Mouse (Mus musculus) limb, embryonic 10.5 days (tissue): ENCODE measurements around the gene Set. TPM values are rescaled to one million over a fixed set of nuclear protein-coding genes. Genes with fewer than 3 reads are reported as not detected.

ENCODE experiments used
- DNase-seq: peaks from one replicate; pipeline ENCODE4 v3.0.0-alpha.2; 2017; ENCODE audit warnings: low spot score
- H3K27ac ChIP-seq: fragments of 300-500 bp; sonication (generic); 2 replicates; pipeline ENCODE4 v1.5.1; 2016; ENCODE audit warnings: mild to moderate bottlenecking
- H3K27me3 ChIP-seq: fragments of 300-500 bp; sonication (generic); 2 replicates; pipeline ENCODE4 v1.6.1; 2016; ENCODE audit warnings: low read depth, mild to moderate bottlenecking; ENCODE audit not compliant: poor library complexity, severe bottlenecking
- H3K36me3 ChIP-seq: fragments of 300-500 bp; sonication (generic); 2 replicates; pipeline ENCODE4 v1.6.1; 2016; ENCODE audit warnings: mild to moderate bottlenecking, moderate library complexity
- H3K4me1 ChIP-seq: fragments of 300-500 bp; sonication (generic); 2 replicates; pipeline ENCODE4 v1.6.1; 2016
- H3K4me3 ChIP-seq: fragments of 300-500 bp; sonication (generic); 2 replicates; pipeline ENCODE4 v1.5.1; 2016; ENCODE audit warnings: mild to moderate bottlenecking, moderate library complexity
- H3K9me3 ChIP-seq: fragments of 300-500 bp; sonication (generic); replicated peaks from 2 replicates; pipeline ENCODE4 v1.6.1; 2016; ENCODE audit warnings: mild to moderate bottlenecking
- WGBS: fragments of 180-500 bp; shearing (Covaris S2); methylation state at CpG from one replicate; pipeline ENCODE4 v1.1.7; 2016; 5-methylcytosine and 5-hydroxymethylcytosine counted together
- polyA plus RNA-seq: library from polyadenylated mRNA; unstranded; fragments of >200 nt; fragmentation: Nextera tagmentation; extraction: Ambion mirVana; gene quantifications from 2 replicates; pipeline ENCODE4 v1.2.1, GENCODE M21; 2016

Set gene
- polyA plus RNA-seq, 1 experiment from 2014 or later = 854 TPM

DNA sequence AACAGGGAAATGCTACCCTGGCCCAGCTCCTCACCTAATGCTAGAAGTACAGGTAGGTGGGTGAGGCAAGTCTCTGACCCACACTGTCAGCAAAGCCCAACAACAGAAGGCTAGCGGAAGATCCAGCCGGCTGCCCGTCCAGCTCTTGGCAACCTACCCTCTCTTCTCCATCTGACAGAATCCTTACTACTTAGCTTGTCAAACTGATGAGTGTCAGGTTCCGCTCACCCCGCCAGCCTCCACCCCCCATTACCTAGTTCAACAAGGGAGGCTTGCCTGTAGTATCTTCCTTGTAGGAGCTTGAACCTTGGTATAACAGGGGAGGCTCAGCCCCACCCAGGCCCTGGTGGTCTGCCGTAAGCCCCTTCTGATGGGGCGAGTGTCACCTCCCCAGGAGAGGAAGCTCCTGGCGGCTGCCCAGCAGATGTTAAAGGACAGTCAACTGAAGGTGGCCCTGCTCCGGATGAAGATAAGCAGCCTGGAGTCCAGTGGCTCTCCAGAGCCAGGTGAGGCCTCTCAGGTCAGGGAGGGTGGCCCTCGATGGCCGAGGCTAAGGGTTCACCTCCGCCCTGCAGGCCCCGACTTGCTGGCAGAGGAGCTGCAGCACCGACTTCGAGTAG, 23.1 kb downstream of the Set start:
- H3K4me3 ChIP-seq = no peak overlapping the region
- H3K27me3 ChIP-seq = no peaks in the 10 kb centered on the region
- H3K4me1 ChIP-seq = peaks cover 37% of the 10 kb centered on the region
- WGBS = 88% methylated on average over 15 of the region's 15 CpGs
- no peaks in the 10 kb centered on the region for H3K9me3 ChIP-seq
- no peak overlapping the region; the same call in 1 of the 2 replicates for H3K27ac ChIP-seq
- DNase-seq = no peak
- peaks cover 23% of the 10 kb centered on the region; the same call in 1 of the 2 replicates for H3K36me3 ChIP-seq

DNA sequence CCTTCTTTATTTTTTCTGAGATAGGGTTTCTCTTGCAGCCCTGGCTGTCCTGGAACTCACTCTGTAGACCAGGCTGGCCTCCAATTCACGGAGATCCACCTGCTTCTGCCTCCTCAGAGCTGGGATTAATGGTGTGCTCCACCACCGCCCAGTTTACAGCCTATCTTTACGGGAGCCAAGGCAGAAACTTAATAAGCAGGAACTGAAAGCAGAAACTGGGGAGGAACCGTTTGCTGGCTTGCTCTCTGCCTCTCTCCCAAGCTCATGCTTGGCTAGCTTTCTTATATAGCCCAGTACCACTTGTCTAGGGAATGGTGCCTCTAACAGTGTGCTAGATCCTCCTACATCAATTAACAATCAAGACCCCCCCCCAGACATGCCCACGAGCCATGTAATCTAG, 26.9 kb downstream of the Set start:
- no peak for DNase-seq
- WGBS = 53% methylated on average over 5 of the region's 5 CpGs
- peak overlapping the region; percentile 50; the same call in 1 of the 2 replicates for H3K27ac ChIP-seq
- H3K4me1 ChIP-seq = peaks cover 16% of the 10 kb centered on the region
- H3K4me3 ChIP-seq = peak overlapping the region; percentile 34
- peaks cover 36% of the 10 kb centered on the region for H3K36me3 ChIP-seq
- no peaks in the 10 kb centered on the region for H3K9me3 ChIP-seq
- no peaks in the 10 kb centered on the region for H3K27me3 ChIP-seq

DNA sequence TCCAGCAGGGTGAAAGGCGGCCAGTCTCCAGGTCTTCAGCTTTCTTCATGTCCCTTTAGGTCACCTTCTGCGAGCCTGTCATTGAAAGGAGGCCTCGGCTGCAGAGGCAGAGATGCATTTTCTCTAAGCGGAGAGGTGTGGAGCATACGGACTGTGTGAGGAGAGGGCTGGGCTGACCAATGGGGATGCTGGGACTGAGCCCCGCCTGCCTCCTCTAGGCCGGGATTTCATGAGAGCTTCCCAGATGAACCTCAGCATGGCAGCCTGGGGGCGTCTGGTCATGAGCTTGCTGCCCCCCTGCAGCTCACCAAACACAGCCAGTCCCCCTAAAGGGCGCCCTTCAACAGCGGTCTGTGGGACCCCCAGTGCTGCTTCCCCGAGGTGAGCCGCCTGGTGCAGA, 27.5 kb downstream of the Set start:
- H3K4me3 ChIP-seq = peak overlapping the region; percentile 34
- no peaks in the 10 kb centered on the region for H3K9me3 ChIP-seq
- peaks cover 12% of the 10 kb centered on the region for H3K4me1 ChIP-seq
- H3K27ac ChIP-seq = peak overlapping the region; percentile 50
- WGBS = 4% methylated on average over 12 of the region's 12 CpGs
- no peak for DNase-seq
- peaks cover 37% of the 10 kb centered on the region for H3K36me3 ChIP-seq
- H3K27me3 ChIP-seq = no peaks in the 10 kb centered on the region

DNA sequence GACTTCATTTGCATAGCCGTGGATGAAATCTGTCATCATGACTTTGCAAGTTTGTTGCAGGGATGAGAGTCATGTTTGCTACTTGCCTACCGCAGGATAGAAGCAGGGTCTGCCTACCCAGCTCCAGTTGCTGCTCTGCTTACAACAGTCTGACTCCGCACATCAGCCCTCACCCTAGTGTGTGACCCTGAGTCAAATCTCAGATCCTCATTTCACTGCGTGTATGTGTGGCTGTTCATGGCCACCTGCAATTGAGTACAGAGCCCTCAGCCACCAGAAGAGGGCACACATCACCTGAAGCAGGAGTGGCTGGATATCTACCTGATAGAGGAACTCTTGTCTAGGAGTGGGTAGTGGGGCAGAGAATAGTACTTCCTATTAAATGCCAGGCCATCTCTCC, 30.1 kb downstream of the Set start:
- H3K36me3 ChIP-seq = peaks cover 45% of the 10 kb centered on the region
- peaks cover 25% of the 10 kb centered on the region for H3K4me1 ChIP-seq

DNA sequence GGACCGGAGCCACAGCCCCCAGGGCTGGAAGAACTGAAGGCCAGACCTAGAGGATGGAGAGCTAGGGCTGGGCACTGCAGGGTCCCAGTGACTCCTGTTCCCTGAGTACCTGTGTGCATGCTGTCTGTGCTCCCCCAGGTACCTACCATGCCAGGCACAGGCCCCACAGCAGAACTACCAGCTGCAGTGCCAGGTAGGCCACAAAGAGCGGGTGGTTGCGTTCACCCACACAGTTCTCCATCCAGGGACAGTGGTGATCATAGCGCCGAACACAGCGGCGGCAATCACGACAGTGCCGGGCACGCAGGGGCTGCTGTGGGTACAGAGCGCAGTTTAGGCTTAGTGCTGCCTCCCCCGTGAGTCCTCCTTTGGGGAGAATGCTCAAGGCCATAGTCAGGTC, 34.3 kb downstream of the Set start:
- Histone ChIP-seq H3K9me3 (no peaks in the 10 kb centered on the region), H3K36me3 (peaks cover 46% of the 10 kb centered on the region), H3K27ac (0 out of 2 replicates have a peak overlapping the region, but pooled peaks have one; percentile 1), H3K4me3 (0 out of 2 replicates have a peak overlapping the region, but pooled peaks have one; percentile 8), H3K4me1 (peaks cover 35% of the 10 kb centered on the region), H3K27me3 (no peaks in the 10 kb centered on the region)
- no peak for DNase-seq
- 95% methylated on average over 12 of the region's 12 CpGs for WGBS

More for the DNA sequence above, 30.1 kb downstream of the Set start:
- no peak overlapping the region for H3K4me3 ChIP-seq
- H3K9me3 ChIP-seq = no peaks in the 10 kb centered on the region
- no peak for DNase-seq
- H3K27ac ChIP-seq = no peak overlapping the region
- H3K27me3 ChIP-seq = no peaks in the 10 kb centered on the region
- 93% methylated on average over 4 of the region's 4 CpGs for WGBS

DNA sequence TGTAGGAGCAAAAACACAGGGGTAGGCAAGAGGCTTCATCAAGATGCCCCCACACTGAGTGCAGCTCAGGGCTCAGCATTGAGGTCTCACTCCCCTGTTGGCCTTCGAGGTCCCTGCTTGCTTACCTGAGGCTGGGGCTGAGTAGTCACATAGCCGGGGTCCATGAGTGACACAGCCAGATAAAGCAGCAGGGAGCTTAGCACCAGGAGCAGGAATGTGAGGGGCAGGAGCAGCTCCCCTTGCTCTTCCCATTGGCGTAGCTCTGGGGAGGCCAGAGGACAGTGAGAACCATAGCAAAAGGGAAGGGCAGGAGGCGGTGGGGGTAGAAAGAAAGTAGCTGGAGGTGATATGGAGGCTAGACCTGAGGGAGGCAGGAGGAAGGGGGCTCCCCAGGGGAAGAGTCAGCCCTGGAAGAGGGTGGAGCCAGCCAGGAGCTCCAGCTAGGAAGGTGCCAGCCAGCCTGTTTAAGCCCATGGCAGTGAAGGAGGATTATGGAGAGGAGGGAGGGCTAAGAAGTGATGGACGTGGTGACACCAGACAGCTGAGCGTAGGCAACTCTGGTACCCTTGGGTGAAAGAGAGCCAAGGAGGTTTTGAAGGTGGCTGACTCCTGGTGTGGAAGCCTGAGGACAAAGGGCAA, 35.2 kb downstream of the Set start:
- no peaks in the 10 kb centered on the region for H3K27me3 ChIP-seq
- H3K27ac ChIP-seq = peak overlapping the region; percentile 86
- H3K4me3 ChIP-seq = peak overlapping the region; percentile 71
- H3K36me3 ChIP-seq = peaks cover 45% of the 10 kb centered on the region
- 51% methylated on average over 6 of the region's 6 CpGs for WGBS
- H3K4me1 ChIP-seq = peaks cover 35% of the 10 kb centered on the region
- DNase-seq = no peak
- no peaks in the 10 kb centered on the region for H3K9me3 ChIP-seq

DNA sequence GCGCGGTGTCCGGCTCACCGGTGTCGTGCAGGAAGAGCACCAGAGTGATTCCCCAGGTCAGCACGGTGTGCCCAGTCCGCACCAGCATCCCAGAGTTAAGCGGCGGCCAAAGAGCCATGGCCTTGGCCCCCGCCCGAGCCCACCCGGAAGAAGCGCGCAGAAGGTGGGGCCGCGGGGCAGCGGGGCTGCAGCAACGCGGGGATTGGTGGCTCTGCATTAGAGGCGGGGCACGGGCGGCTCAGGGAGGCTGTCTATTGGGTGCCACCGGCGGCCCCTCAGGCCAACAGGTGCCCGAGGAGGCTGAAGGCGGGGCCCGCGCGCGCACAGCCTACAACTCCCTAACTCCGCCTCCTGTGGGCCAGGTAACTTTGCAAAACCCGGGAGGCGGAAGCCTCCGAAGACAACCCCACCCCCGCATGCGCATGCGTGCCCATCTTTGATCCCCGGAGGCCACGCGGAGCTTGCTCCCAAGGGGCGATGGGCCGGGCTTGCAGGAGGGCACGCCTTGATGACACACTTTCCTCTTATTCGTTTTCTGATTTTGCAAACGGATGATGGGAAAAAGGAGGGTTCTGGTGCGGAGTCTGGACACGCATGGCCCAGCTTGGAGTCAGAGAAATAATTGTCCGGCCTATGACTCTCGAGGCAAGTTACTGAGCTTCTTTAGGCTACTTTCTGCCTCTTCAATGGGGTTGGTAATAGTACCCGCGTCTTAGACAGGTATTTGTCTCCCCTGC, 36.5 kb downstream of the Set start, which contains the start of gene Zdhhc12:
Gene Zdhhc12 (minus strand): TSS at position 178 of the 737 bp plus-strand sequence.
- Histone ChIP-seq H3K36me3 (peaks cover 48% of the 10 kb centered on the region), H3K27me3 (no peaks in the 10 kb centered on the region), H3K4me3 (peak within 1 kb of the TSS; percentile 71), H3K4me1 (peaks cover 35% of the 10 kb centered on the region), H3K9me3 (no peaks in the 10 kb centered on the region), H3K27ac (peak within 1 kb of the TSS; percentile 86)
- WGBS = under 1% methylated on average over 51 of the region's 51 CpGs
- peak; percentile 95 for DNase-seq

DNA sequence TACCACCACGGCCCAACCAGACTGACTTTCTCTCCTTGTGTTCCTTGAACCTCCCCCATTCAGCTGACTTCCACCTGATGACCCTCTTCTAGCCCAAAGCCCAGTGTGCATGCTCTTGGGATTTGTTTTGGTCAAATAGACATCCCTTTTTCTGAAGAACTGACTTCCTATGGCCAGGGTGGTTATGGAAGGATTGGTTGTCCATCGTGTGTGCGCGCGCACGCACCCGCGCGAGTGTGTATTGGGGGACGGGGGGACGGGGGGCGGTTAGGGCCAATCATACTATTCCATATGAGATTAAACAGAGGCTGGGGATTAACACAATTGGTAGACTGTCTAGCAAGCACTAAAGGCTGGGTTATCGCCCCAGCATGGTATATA, 37.0 kb downstream of the Set start:
- Histone ChIP-seq H3K4me3 (peak overlapping the region; percentile 71), H3K4me1 (peaks cover 35% of the 10 kb centered on the region), H3K27ac (peak overlapping the region; percentile 86), H3K9me3 (no peaks in the 10 kb centered on the region), H3K27me3 (no peaks in the 10 kb centered on the region), H3K36me3 (peaks cover 53% of the 10 kb centered on the region)
- WGBS = 3% methylated on average over 13 of the region's 13 CpGs
- DNase-seq = no peak

DNA sequence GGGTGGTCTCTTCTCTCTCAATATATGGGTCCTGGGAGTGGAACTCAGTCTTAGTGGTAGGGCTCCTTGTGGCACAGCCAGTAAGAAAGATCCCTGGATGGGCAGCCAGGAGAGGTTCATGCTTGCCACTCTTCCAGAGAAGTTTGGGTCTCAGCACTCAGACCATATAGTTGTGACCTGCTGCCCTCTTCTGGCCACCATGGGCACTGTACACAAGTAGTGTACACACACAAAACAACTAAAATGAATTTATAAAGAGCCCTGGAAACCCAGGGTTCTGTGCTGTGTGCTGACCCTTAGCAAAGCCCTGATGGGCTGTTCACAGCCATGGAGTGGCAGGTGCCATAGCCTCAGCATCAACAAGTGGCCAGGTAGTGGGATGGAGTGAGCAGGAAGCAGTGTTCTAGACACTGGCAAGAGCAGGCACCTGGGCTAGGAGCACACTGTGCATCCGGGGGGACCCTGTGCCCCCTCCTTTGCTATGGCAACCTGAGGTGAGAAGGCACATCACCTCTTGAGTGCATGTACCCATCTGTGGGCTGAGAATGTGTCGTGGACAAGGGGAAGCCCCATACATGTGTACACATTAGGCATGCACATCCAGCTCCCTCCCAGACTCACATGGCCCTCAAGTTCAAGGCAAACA, 38.8 kb downstream of the Set start:
- Histone ChIP-seq H3K36me3 (peaks cover 52% of the 10 kb centered on the region), H3K27ac (no peak overlapping the region), H3K4me1 (peaks cover 34% of the 10 kb centered on the region), H3K27me3 (no peaks in the 10 kb centered on the region), H3K4me3 (no peak overlapping the region), H3K9me3 (no peaks in the 10 kb centered on the region)
- 73% methylated on average over 2 of the region's 2 CpGs for WGBS
- DNase-seq = peak; percentile 58

DNA sequence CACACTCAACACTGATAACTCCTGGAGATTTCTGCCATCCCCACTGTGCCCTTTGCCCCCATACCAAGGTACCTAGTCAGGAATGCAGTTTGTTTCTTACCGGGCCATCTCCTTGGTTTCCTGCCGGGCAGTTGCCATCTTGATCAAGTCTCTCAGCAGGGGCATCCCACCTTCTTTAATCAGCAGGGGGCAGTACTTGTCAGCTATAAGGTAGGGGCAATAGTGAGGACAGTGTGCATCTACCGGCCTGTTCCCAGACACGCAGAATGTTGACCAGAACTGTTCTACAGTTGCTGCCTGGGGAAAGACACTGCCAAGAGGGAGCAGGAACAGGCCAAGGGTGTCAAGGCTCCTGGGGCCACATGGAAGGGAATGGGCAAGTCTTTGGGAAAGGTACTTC, 43.0 kb downstream of the Set start:
- DNase-seq = no peak
- Histone ChIP-seq H3K27ac (no peak overlapping the region), H3K27me3 (no peaks in the 10 kb centered on the region), H3K36me3 (peaks cover 79% of the 10 kb centered on the region), H3K4me1 (no peaks in the 10 kb centered on the region), H3K4me3 (no peak overlapping the region), H3K9me3 (no peaks in the 10 kb centered on the region)
- WGBS = 76% methylated on average over 4 of the region's 4 CpGs

DNA sequence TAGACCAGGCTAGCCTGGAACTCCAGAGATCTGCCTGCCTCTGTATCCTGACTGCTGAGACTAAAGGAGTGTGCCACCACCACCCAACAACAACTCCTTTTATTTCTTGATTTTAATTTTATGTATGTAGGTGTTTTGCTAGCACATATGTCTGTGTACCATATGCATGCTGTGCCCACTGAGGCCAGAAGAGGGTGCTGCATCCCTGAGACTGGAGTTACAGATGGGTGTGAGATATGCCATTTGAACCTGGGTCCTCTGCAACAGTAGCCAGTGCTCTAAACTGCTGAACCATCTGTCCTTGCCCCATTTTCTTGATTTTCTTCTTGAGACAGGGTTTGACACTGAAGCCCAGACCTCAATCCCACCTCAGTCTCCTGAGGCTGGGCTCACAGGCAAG, 49.2 kb downstream of the Set start:
- Histone ChIP-seq H3K9me3 (no peaks in the 10 kb centered on the region), H3K36me3 (peaks cover 94% of the 10 kb centered on the region)
- peak; percentile 57 for DNase-seq

DNA sequence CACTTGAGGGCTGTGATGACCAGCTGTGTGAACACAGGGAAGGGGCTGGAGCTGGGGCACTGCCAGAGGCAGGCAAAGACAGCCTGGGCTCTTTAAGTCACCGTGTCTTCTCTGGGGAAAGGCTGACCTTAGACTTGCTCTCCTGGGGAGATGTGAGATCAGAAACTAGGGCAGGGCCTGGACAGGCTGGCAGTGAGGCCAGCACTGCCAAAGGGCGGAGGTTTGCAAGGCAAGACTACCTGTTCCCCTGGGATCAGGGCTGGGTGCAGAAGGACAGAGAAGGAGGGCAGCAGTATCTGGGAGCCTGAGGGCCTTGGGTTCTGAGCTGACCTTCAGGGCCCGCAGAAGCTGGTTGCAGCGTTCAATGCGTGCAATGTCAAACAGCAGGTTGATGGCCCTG, 50.5 kb downstream of the Set start:
- H3K4me3 ChIP-seq = no peak overlapping the region
- H3K36me3 ChIP-seq = peaks cover 94% of the 10 kb centered on the region
- H3K27ac ChIP-seq = no peak overlapping the region
- H3K27me3 ChIP-seq = no peaks in the 10 kb centered on the region
- WGBS = 93% methylated on average over 5 of the region's 5 CpGs
- 0 out of 2 replicates have a peak, but pooled peaks cover 3% of the 10 kb centered on the region for H3K4me1 ChIP-seq
- H3K9me3 ChIP-seq = no peaks in the 10 kb centered on the region
- DNase-seq = no peak

More for the DNA sequence above, 49.2 kb downstream of the Set start:
- Histone ChIP-seq H3K4me1 (0 out of 2 replicates have a peak, but pooled peaks cover 3% of the 10 kb centered on the region), H3K4me3 (no peak overlapping the region), H3K27ac (no peak overlapping the region), H3K27me3 (no peaks in the 10 kb centered on the region)
